Mouse (Mus musculus) NIH3T3 (cell line): ENCODE measurements around the gene Fkrp.

Source experiments
- DNase-seq: peaks from one replicate; pipeline ENCODE4 v3.0.0-alpha.2; 2012; ENCODE audit warnings: low read depth

The Fkrp gene

GRCm38 (mm10) chr7:16792316-16792715 is 24.2 kb downstream of the Fkrp start:
- no peak for DNase-seq

GRCm38 (mm10) chr7:16785541-16786083 is 30.9 kb downstream of the Fkrp start:
- no peak for DNase-seq

- DNase-seq = peak; percentile 31
These were observed 32.0 kb downstream of the Fkrp start for GRCm38 (mm10) chr7:16784498-16784976.

GRCm38 (mm10) chr7:16783758-16784415 is 32.6 kb downstream of the Fkrp start:
- peak; percentile 87 for DNase-seq

GRCm38 (mm10) chr7:16783224-16783688 is 33.3 kb downstream of the Fkrp start:
- DNase-seq = peak; percentile 59

- peak; percentile 39 for DNase-seq
These were observed 33.9 kb downstream of the Fkrp start for GRCm38 (mm10) chr7:16782555-16783125.

GRCm38 (mm10) chr7:16781816-16782554 is 34.5 kb downstream of the Fkrp start:
- peak; percentile 37 for DNase-seq

GRCm38 (mm10) chr7:16781555-16781815 is 35.0 kb downstream of the Fkrp start:
- no peak for DNase-seq

GRCm38 (mm10) chr7:16780825-16781554 is 35.5 kb downstream of the Fkrp start, which contains the start of gene Slc1a5:
Gene Slc1a5, plus strand, starts transcription at chr7:16781340.
- peak; percentile 98 for DNase-seq

GRCm38 (mm10) chr7:16780076-16780475 is 36.5 kb downstream of the Fkrp start:
- DNase-seq = peak; percentile 88

GRCm38 (mm10) chr7:16775888-16776287 is 40.6 kb downstream of the Fkrp start:
- DNase-seq = no peak

- no peak for DNase-seq
These were observed 50.1 kb downstream of the Fkrp start for GRCm38 (mm10) chr7:16766443-16766842.

- DNase-seq = peak; percentile 80
These were observed 52.9 kb downstream of the Fkrp start for GRCm38 (mm10) chr7:16763463-16764218.

- peak; percentile 30 for DNase-seq
These were observed 54.9 kb downstream of the Fkrp start for GRCm38 (mm10) chr7:16761630-16762029.

GRCm38 (mm10) chr7:16761005-16761481 is 55.5 kb downstream of the Fkrp start:
- peak; percentile 76 for DNase-seq

- DNase-seq = peak; percentile 61
These were observed 56.2 kb downstream of the Fkrp start for GRCm38 (mm10) chr7:16760292-16760691.
